Mouse (Mus musculus) thymus, adult 2 months (tissue): ENCODE results near the gene Snx33. TPM values are rescaled to one million over a fixed set of nuclear protein-coding genes. Genes with fewer than 3 reads are reported as not detected.
"Not testable (repeated sequence)": the region's sequence is repeated elsewhere in the genome, so short reads cannot be mapped to it uniquely, and the experiment has no call there.

Experiments used
- DNase-seq: peaks from one replicate; pipeline ENCODE4 v3.0.0; 2021
- H3K27ac ChIP-seq: fragments of 200-500 bp; 2 replicates; pipeline ENCODE4 v1.5.1; 2012; ENCODE audit warnings: low read length, control low read depth; ENCODE audit not compliant: control insufficient read depth, insufficient read depth
- H3K27me3 ChIP-seq: fragments of 200-500 bp; 2 replicates; pipeline ENCODE4 v1.6.1; 2012; ENCODE audit warnings: mild to moderate bottlenecking, low read length, moderate library complexity, mixed read lengths; ENCODE audit not compliant: control insufficient read depth, insufficient read depth
- H3K36me3 ChIP-seq: fragments of 200-500 bp; 2 replicates; pipeline ENCODE4 v1.6.1; 2012; ENCODE audit warnings: mild to moderate bottlenecking, low read length, moderate library complexity; ENCODE audit not compliant: control insufficient read depth, insufficient read depth
- H3K4me1 ChIP-seq: fragments of 200-500 bp; replicated peaks from 2 replicates; pipeline ENCODE4 v1.6.1; 2012; ENCODE audit warnings: low read length; ENCODE audit not compliant: control insufficient read depth, insufficient read depth
- H3K4me3 ChIP-seq: fragments of 200-500 bp; 2 replicates; pipeline ENCODE4 v1.5.1; 2012; ENCODE audit warnings: mild to moderate bottlenecking, low read length, control low read depth, moderate library complexity; ENCODE audit not compliant: control insufficient read depth, insufficient read depth
- CTCF ChIP-seq: fragments of 200-500 bp; IDR thresholded peaks from 2 replicates; pipeline ENCODE4 v1.5.1; 2012; ENCODE audit warnings: mild to moderate bottlenecking, control low read depth, low read length, moderate library complexity, borderline replicate concordance; ENCODE audit not compliant: control insufficient read depth, poor library complexity, insufficient read depth; ENCODE audit errors: extremely low read depth
- POLR2A ChIP-seq: fragments of 200-500 bp; IDR thresholded peaks from 2 replicates; pipeline ENCODE4 v1.6.1; 2012; ENCODE audit warnings: mild to moderate bottlenecking, low read length, control low read depth, moderate library complexity; ENCODE audit not compliant: control insufficient read depth, poor library complexity, insufficient read depth; ENCODE audit errors: extremely low read depth
- WGBS: fragments of 180-500 bp; shearing (Covaris S2); methylation state at CpG from one replicate; pipeline ENCODE4 v1.1.7; 2018; 5-methylcytosine and 5-hydroxymethylcytosine counted together
- polyA plus RNA-seq: library from polyadenylated mRNA; depleted of rRNA; stranded (reverse); fragments of >200 nt; gene quantifications from 2 replicates; pipeline ENCODE4 v1.2.3, GENCODE M21; 2012

Snx33 gene
- polyA plus RNA-seq, 1 experiment = 15.0 TPM

- DNase-seq = no peak
- H3K27me3 ChIP-seq = no peaks in the 10 kb centered on the region
- no peaks in the 10 kb centered on the region for H3K4me1 ChIP-seq
- no peak for TF ChIP-seq CTCF
- no peak for TF ChIP-seq POLR2A
- 92% methylated on average over 2 of the region's 2 CpGs for WGBS
- no peaks in the 10 kb centered on the region for H3K36me3 ChIP-seq
- H3K4me3 ChIP-seq = no peak overlapping the region
- H3K27ac ChIP-seq = no peak overlapping the region
Observed at GRCm38 (mm10) chr9:56917131-56917530, 11.0 kb downstream of the Snx33 start.

DNA sequence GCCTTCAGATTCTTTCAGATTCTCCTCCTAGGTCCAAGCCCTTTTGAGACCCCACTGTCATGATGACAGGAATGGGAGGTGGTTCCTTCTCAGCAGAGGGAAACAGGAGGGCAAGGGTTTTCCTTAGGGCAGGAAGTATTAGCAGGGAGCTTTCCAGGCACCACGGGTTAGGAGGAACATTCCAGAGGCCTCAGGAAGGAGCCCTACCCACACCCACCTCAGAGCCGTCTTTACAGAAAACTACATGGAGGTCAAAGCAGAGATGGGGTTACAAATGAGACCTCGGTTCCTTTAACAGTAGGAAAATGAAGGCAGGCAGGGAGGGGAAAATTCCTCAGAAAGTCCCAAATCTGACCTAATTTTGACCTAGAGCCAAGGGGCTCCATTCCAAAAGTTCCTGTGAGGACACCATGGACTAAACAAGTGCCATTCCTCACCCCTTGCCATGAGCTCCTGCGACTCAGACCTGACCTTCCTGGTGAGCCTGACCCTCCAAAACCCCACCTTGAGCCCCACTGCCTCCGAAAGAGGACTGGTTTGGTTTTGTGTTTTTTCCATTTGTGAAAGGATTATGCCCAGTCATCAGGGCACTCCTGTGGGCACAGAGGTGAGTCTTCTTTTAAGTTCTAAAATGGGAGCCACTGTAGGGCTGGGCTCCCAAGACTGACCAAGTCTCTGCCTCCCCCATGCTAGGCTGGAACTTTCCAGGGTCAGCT lies 12.3 kb downstream of the Snx33 start:
- 88% methylated on average over 5 of the region's 5 CpGs for WGBS
- no peak for DNase-seq

GRCm38 (mm10) chr9:56915116-56915515 lies 13.1 kb downstream of the Snx33 start:
- Histone ChIP-seq H3K4me1 (no peaks in the 10 kb centered on the region), H3K4me3 (no peak overlapping the region), H3K36me3 (no peaks in the 10 kb centered on the region), H3K27ac (no peak overlapping the region), H3K27me3 (no peaks in the 10 kb centered on the region)
- TF ChIP-seq POLR2A (no peak), CTCF (no peak)
- DNase-seq = no peak
- 81% methylated on average over 1 of the region's 1 CpGs for WGBS

More for the DNA sequence above, 12.3 kb downstream of the Snx33 start:
- no peaks in the 10 kb centered on the region for H3K27me3 ChIP-seq
- H3K27ac ChIP-seq = no peak overlapping the region
- no peaks in the 10 kb centered on the region for H3K36me3 ChIP-seq
- H3K4me1 ChIP-seq = no peaks in the 10 kb centered on the region
- TF ChIP-seq POLR2A (no peak), CTCF (no peak)
- H3K4me3 ChIP-seq = no peak overlapping the region

- WGBS = 94% methylated on average over 9 of the region's 9 CpGs
- H3K27ac ChIP-seq = no peak overlapping the region
- no peaks in the 10 kb centered on the region for H3K4me1 ChIP-seq
- no peak for TF ChIP-seq POLR2A
- TF ChIP-seq CTCF = no peak
- H3K36me3 ChIP-seq = no peaks in the 10 kb centered on the region
- no peak for DNase-seq
- no peak overlapping the region for H3K4me3 ChIP-seq
- no peaks in the 10 kb centered on the region for H3K27me3 ChIP-seq
Observed at GRCm38 (mm10) chr9:56913991-56914390, 14.2 kb downstream of the Snx33 start.

- H3K36me3 ChIP-seq = no peaks in the 10 kb centered on the region
- no peaks in the 10 kb centered on the region for H3K27me3 ChIP-seq
- H3K27ac ChIP-seq = no peak overlapping the region
- WGBS = 60% methylated on average over 1 of the region's 1 CpGs
- no peak overlapping the region for H3K4me3 ChIP-seq
- TF ChIP-seq POLR2A (no peak), CTCF (no peak)
- no peaks in the 10 kb centered on the region for H3K4me1 ChIP-seq
- DNase-seq = no peak
Observed at GRCm38 (mm10) chr9:56911017-56911416, 17.2 kb downstream of the Snx33 start.

DNA sequence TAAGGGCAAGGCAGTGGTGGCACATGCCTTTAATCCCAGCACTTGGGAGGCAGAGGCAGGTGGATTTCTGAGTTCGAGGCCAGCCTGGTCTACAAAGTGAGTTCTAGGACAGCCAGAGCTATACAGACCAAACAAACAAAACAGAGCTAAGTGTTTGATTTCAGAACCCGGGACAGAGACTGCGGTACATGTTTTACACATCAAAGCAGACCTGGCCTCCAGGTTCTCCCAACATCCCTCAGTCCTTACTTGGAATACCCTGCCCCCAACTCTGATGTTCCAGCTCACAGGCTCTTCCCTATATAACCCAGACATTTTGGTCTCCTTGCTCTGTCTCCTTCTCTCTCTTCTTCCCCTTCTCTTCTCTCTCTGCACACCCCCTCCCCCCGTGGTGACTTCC lies 18.2 kb downstream of the Snx33 start:
- not testable (repeated sequence) for DNase-seq, H3K4me1 ChIP-seq, H3K27ac ChIP-seq, H3K4me3 ChIP-seq, H3K36me3 ChIP-seq, H3K27me3 ChIP-seq
- WGBS = 47% methylated on average over 4 of the region's 4 CpGs

DNA sequence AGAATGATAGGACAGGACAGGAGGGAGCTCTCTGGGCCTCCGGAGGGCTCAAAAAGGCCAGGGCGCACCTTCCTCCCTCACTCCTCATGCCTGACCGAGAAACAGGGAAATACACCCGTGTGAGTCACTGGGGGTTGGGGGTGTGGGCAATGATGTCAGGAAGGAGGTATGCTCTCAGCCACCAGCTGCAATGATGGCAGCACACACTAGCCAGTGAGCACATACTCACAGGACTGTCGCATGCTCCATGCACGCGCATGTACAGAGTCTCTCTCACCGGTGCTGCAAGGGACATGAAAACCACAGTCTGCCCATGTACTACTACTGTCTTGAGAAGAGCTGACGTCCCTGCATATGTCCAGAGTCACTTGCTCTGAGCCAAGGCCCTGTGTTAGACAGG lies 20.6 kb downstream of the Snx33 start:
- no peak for DNase-seq
- H3K27me3 ChIP-seq = no peaks in the 10 kb centered on the region
- H3K4me1 ChIP-seq = no peaks in the 10 kb centered on the region
- TF ChIP-seq POLR2A = no peak
- no peak for TF ChIP-seq CTCF
- 78% methylated on average over 9 of the region's 9 CpGs for WGBS
- no peak overlapping the region for H3K27ac ChIP-seq
- H3K4me3 ChIP-seq = no peak overlapping the region
- no peaks in the 10 kb centered on the region for H3K36me3 ChIP-seq
